Mouse (Mus musculus) myocyte (in vitro differentiated cells): ENCODE measurements around the gene Tcf7l1. TPM values are rescaled to one million over a fixed set of nuclear protein-coding genes. Genes with fewer than 3 reads are reported as not detected.
A peak's percentile ranks its signal among the peaks of the same experiment; 100 is the strongest.
"Not testable (repeated sequence)": the region's sequence is repeated elsewhere in the genome, so short reads cannot be mapped to it uniquely, and the experiment has no call there.

Source experiments
- H3K27me3 ChIP-seq: one replicate; pipeline ENCODE4 v1.6.1; 2011; ENCODE audit not compliant: control insufficient read depth, insufficient read depth, insufficient read length
- H3K36me3 ChIP-seq: one replicate; pipeline ENCODE4 v1.6.1; 2011; ENCODE audit not compliant: control insufficient read depth, insufficient read depth
- H3K4me2 ChIP-seq: one replicate; pipeline ENCODE4 v1.6.1; 2011; ENCODE audit warnings: low read depth, control low read depth
- H3K4me3 ChIP-seq: one replicate; pipeline ENCODE4 v1.5.1; 2011; ENCODE audit warnings: mild to moderate bottlenecking, control low read depth, moderate library complexity
- H3K79me2 ChIP-seq: one replicate; pipeline ENCODE4 v1.6.1; 2011; ENCODE audit not compliant: control insufficient read depth, insufficient read depth
- H3ac ChIP-seq: one replicate; pipeline ENCODE4 v1.6.1; 2011; ENCODE audit not compliant: control insufficient read depth, insufficient read length
- CEBPB ChIP-seq: IDR thresholded peaks from 2 replicates; pipeline ENCODE4 v1.6.1; 2011; ENCODE audit warnings: mild to moderate bottlenecking, moderate library complexity; ENCODE audit not compliant: poor library complexity, insufficient read depth, severe bottlenecking
- E2F4 ChIP-seq: IDR thresholded peaks from one replicate; pipeline ENCODE4 v1.6.1; 2011; ENCODE audit warnings: mild to moderate bottlenecking, control low read depth, moderate library complexity; ENCODE audit not compliant: insufficient read depth
- MAX ChIP-seq: IDR thresholded peaks from one replicate; pipeline ENCODE4 v1.6.1; 2011; ENCODE audit warnings: low read depth, mild to moderate bottlenecking, control low read depth
- MYOD1 ChIP-seq, 3 experiments: IDR thresholded peaks; one replicate each; pipeline ENCODE4 v1.6.1; 2011; ENCODE audit warnings: control low read depth in 2 of 3, low read depth in 2 of 3, mild to moderate bottlenecking in 2 of 3, moderate library complexity in 1 of 3; ENCODE audit not compliant: insufficient read length in 2 of 3, control insufficient read depth in 1 of 3
- MYOG ChIP-seq, 3 experiments: IDR thresholded peaks; one replicate each; pipeline ENCODE4 v1.6.1; 2011; ENCODE audit warnings: control low read depth in 2 of 3, low read depth in 2 of 3, mild to moderate bottlenecking in 2 of 3; ENCODE audit not compliant: insufficient read length in 2 of 3, control insufficient read depth in 1 of 3, insufficient read depth in 1 of 3
- POLR2A ChIP-seq: IDR thresholded peaks from one replicate; pipeline ENCODE4 v1.6.1; 2011; ENCODE audit warnings: low read depth, mild to moderate bottlenecking, control low read depth, moderate library complexity; ENCODE audit not compliant: insufficient read length
- POLR2AphosphoS2 ChIP-seq: IDR thresholded peaks from one replicate; pipeline ENCODE4 v1.6.1; 2011; ENCODE audit warnings: low read depth, control low read depth; ENCODE audit not compliant: insufficient read length
- REST ChIP-seq: IDR thresholded peaks from one replicate; pipeline ENCODE4 v1.6.1; 2011; ENCODE audit warnings: mild to moderate bottlenecking, control low read depth, moderate library complexity; ENCODE audit not compliant: insufficient read depth, insufficient read length
- SRF ChIP-seq: IDR thresholded peaks from one replicate; pipeline ENCODE4 v1.6.1; 2011; ENCODE audit warnings: low read depth; ENCODE audit not compliant: control insufficient read depth, insufficient read length
- TCF12 ChIP-seq: IDR thresholded peaks from one replicate; pipeline ENCODE4 v1.6.1; 2011; ENCODE audit warnings: mild to moderate bottlenecking, control low read depth; ENCODE audit not compliant: poor library complexity, insufficient read depth, severe bottlenecking
- TCF3 ChIP-seq: IDR thresholded peaks from one replicate; pipeline ENCODE4 v1.6.1; 2011; ENCODE audit warnings: low read depth, control low read depth; ENCODE audit not compliant: insufficient read length
- USF1 ChIP-seq: IDR thresholded peaks from one replicate; pipeline ENCODE4 v1.6.1; 2011; ENCODE audit warnings: low read depth, mild to moderate bottlenecking, control low read depth, moderate library complexity
- polyA plus RNA-seq: library from polyadenylated mRNA; unstranded; fragments of >200 nt; fragmentation: generic; extraction: Trizol; gene quantifications from one replicate; pipeline ENCODE4 v1.2.1, GENCODE M21; 2012; ENCODE audit warnings: missing spikeins

Tcf7l1 gene
- 13.3 TPM for polyA plus RNA-seq

DNA sequence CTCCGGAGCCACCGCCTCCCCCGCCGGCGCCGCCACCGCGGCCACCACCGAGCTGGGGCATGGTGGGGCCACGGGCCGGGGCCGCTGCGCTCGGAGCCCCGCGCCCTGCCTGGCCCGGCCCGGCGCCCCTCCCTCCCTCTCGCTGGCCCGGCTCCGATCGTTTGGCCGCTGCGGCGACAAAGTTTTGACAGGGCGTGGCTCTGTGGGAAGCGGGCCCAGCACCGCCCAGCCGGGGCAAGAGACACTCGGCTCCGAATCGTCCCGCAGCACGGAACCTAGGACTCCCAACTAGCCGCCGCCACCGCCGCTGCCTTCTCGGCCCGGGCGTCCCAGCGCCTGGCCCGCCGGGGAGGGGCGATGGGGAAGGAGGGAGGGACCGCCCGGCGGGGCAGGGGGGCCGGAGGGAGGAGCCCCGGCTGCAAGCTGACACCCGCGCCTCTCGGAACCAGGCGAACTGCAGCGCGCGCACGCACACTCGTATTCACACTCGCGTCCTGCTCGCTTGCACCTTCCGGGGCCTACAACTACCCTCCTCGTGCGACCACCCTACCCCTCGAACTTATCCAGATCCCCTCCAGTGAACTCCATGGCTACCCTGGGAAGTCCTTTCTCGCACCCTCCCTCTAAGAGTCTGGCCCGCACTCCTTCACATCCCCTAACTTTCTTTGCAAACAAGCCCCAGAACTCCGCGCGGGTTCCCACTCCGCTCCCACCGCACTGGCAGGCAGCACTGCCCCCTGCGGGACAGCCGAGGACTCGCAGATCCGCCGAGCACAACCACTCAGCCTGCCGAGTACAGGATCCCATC, at the start of gene Tcf7l1:
Gene Tcf7l1 (minus strand): TSS at position 363 of the 808 bp plus-strand sequence.
- Histone ChIP-seq H3K4me3 (peak within 1 kb of the TSS; percentile 70), H3K36me3 (no peaks in the 10 kb centered on the region), H3ac (peak within 1 kb of the TSS; percentile 91), H3K79me2 (peaks cover 27% of the 10 kb centered on the region), H3K27me3 (no peaks in the 10 kb centered on the region), H3K4me2 (peak within 1 kb of the TSS; percentile 81)
- TF ChIP-seq TCF3 = no peak
- peak in 1 of 3 experiments; percentile 26 for TF ChIP-seq MYOD1 (IDR thresholded peaks at IDR 0.05; ENCODE audit: control insufficient read depth in 1 of 3, insufficient read length in 2 of 3, low read depth in 2 of 3)
- peak in 1 of 3 experiments; percentile 7 for TF ChIP-seq MYOG (IDR thresholded peaks at IDR 0.05; ENCODE audit: control insufficient read depth in 1 of 3, insufficient read depth in 1 of 3, insufficient read length in 2 of 3, low read depth in 2 of 3)
- TF ChIP-seq POLR2AphosphoS2 = peak; percentile 91
- TF ChIP-seq REST = no peak
- TF ChIP-seq POLR2A = peak; percentile 89

DNA sequence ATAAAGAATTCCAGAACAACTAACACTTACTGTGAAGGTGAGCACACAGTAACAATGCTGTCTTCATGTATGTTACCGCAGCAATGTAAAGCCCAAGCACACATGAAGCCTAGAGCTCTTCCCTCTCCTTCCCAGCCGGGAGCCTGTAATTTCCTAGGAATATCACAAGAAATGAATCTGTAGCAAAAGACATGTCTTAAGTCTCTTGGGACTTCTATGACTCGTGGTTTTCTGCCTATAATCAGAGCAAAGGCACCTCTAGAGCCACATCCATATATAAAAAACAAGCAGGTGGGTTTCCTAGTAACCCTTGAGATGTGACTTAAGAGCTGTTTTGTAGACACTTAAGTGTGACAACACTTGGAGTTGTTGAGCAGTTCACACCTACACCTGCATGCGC, 48.7 kb upstream of the Tcf7l1 start:
- no peak for TF ChIP-seq CEBPB
- TF ChIP-seq E2F4 = no peak
- Histone ChIP-seq H3ac (no peak overlapping the region), H3K79me2 (no peaks in the 10 kb centered on the region), H3K36me3 (peaks cover 20% of the 10 kb centered on the region), H3K4me2 (no peak overlapping the region), H3K27me3 (no peaks in the 10 kb centered on the region), H3K4me3 (no peak overlapping the region)

DNA sequence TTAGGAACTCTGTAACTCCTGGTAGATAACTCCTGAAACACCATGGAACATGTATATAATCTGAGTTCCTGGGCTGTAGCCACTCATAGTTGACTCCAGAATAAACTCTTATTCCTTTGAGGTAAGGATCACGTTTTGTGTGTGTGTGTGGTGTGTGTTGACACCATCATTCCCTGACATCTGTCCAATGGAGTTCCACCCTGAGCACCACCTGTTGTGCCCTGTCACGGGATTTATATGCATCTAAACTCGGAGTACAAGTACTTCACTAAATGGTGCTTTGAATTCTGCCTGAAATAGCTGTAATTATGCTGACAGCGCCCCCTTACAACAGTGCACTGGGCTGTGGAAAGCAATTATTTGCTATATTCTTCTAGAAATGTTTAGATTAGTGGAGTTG, 45.5 kb upstream of the Tcf7l1 start:
- Histone ChIP-seq H3ac (no peak overlapping the region), H3K79me2 (no peaks in the 10 kb centered on the region), H3K36me3 (peaks cover 6% of the 10 kb centered on the region), H3K4me3 (no peak overlapping the region), H3K27me3 (no peaks in the 10 kb centered on the region), H3K4me2 (no peak overlapping the region)
- TF ChIP-seq MYOD1 (IDR thresholded peaks at IDR 0.05; ENCODE audit: control insufficient read depth in 1 of 3, insufficient read length in 2 of 3, low read depth in 2 of 3) (peak; percentile 35 to 85 (median 81)), POLR2AphosphoS2 (no peak), E2F4 (no peak), CEBPB (no peak)

DNA sequence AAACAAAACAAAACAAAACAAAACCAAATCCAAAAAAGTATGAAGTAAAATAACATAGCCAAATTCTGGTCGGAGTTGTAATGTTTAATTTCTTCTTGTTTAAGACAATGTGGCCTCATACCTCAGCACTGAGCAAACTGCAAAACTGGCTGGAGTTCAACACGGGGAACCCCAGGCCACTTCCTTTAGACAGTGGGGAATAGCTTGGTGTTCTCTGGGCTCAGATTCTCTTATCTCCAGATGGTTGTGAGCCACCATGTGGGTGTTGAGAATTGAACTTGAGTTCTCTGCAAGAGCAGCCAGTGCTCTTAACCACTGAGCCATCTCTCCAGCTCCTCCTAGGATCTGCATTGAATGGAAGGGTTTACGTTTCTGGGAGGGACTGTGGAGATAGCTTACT, 42.8 kb upstream of the Tcf7l1 start:
- H3ac ChIP-seq = no peak overlapping the region
- H3K4me3 ChIP-seq = no peak overlapping the region
- H3K4me2 ChIP-seq = no peak overlapping the region
- H3K79me2 ChIP-seq = no peaks in the 10 kb centered on the region
- no peaks in the 10 kb centered on the region for H3K27me3 ChIP-seq
- no peaks in the 10 kb centered on the region for H3K36me3 ChIP-seq
- TF ChIP-seq MYOD1 (IDR thresholded peaks at IDR 0.05; ENCODE audit: control insufficient read depth in 1 of 3, insufficient read length in 2 of 3, low read depth in 2 of 3) (no peak), USF1 (no peak), TCF12 (no peak), E2F4 (no peak), CEBPB (no peak), SRF (no peak), POLR2A (no peak)

DNA sequence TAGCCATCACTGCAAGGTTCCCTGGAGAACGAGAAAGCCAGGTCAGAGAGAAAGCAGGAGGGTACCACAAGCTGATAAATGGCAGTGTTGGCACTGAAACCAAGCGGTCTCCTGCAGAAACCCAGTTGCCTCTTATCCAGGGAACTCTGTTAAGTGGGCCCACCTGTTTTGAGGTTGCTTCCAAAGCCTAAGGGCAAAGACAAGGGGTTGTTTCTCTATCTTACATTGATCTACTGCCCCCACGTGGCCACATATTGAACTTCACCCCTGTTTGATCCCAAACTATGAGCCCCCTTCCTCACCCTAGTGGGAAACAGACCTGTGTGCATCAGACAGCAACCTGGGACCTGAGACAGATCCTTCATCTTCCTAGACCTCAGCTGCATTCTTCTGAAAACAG, 42.2 kb upstream of the Tcf7l1 start:
- Histone ChIP-seq H3ac (no peak overlapping the region), H3K36me3 (no peaks in the 10 kb centered on the region), H3K27me3 (no peaks in the 10 kb centered on the region), H3K4me2 (no peak overlapping the region), H3K4me3 (no peak overlapping the region), H3K79me2 (no peaks in the 10 kb centered on the region)
- TF ChIP-seq MYOD1 (IDR thresholded peaks at IDR 0.05; ENCODE audit: control insufficient read depth in 1 of 3, insufficient read length in 2 of 3, low read depth in 2 of 3) = peak in 1 of 3 experiments; percentile 15
- TF ChIP-seq MAX = no peak

DNA sequence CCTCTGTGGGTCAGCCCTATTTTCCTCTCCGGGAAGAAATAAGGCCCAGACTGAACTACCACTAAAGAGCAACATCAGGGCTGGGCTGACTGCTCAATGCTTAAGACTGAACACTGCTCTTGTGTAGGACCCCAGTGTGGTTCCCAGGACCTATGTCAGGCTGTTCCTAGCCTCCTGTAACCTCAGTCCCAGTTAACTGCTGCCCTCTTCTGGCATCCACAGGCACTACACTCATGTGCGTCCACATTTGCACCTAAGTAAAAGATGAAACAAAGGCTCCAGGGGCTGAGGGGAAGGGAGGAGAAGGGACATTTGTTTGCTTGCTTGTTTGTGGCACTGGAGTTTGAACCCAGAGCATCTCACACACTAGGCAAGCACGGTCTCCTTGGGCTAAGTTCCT, 39.8 kb upstream of the Tcf7l1 start:
- H3K4me2 ChIP-seq = no peak overlapping the region
- no peak overlapping the region for H3ac ChIP-seq
- TF ChIP-seq MYOD1 (IDR thresholded peaks at IDR 0.05; ENCODE audit: control insufficient read depth in 1 of 3, insufficient read length in 2 of 3, low read depth in 2 of 3) (no peak), SRF (no peak), POLR2AphosphoS2 (no peak), USF1 (no peak), POLR2A (no peak), MAX (no peak), MYOG (IDR thresholded peaks at IDR 0.05; ENCODE audit: control insufficient read depth in 1 of 3, insufficient read depth in 1 of 3, insufficient read length in 2 of 3, low read depth in 2 of 3) (no peak), REST (no peak), TCF12 (no peak), E2F4 (no peak)
- H3K36me3 ChIP-seq = no peaks in the 10 kb centered on the region
- no peaks in the 10 kb centered on the region for H3K27me3 ChIP-seq
- H3K79me2 ChIP-seq = no peaks in the 10 kb centered on the region
- H3K4me3 ChIP-seq = no peak overlapping the region

DNA sequence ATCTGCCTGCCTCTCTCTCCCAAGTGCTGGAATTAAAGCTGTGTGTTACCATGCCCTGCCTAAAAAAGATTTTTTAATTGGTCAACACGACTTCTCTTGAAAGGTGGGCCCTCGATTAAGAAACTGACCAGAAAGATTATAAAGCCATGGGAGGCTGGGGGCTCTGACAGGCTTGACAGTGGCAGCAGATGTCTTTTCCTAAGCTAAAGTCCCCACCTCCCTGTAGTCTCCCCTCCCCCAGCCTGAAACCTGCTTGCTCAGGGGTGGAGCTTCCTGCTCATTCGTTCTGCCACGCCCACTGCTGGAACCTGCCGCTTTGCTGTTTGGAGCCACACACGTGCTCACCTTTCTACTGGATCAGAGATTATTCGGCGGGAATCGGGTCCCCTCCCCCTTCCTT, 39.0 kb upstream of the Tcf7l1 start:
- not testable (repeated sequence) for H3K79me2 ChIP-seq, H3K4me3 ChIP-seq, H3K36me3 ChIP-seq, H3K27me3 ChIP-seq, H3K4me2 ChIP-seq, H3ac ChIP-seq
